Mouse (Mus musculus): ENCODE measurements around the gene Znrf4.

Gene Znrf4

DNA sequence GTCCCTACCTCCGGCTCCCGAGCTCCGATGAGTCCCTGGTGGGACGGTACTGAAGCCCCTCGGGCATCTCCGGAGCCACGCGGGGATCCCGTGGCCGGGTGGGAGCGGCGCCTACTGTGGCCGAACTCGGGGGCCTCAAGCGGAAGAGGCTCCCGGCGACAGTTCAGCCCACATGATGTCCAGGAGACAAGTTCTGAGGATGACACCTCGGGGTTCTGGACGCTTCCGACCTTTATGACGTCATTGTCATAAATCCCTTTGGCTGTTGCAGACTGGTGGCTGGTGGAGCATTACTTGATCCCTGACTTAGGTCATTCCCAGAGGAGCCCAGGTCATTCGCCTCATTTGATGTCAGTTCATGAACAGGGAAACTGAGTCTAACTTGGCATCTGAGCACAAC, at the start of gene Znrf4:
Gene Znrf4, minus strand, starts transcription at position 122 of the 400 bp plus-strand sequence.
- DNase-seq (ENCODE audit: low read depth, low spot score): no peak

DNA sequence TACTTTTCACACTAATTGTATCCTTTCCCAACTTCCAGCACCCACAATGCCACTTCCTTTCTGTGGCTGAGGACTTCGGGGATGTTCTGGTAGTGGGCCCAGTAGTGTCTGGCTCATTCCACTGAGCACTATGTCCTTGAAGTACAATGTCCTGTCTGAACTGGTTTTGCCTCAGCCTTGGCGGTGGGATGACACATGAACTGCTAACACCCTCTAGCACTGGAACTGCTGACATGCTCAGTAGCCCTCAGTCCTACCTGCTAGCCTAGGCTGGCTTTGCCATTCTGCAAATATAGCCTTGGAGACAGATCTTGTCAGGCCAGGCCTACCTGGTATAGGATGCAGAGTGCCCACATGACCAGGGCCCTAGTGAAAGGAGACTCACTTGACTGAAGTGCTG, 49.6 kb upstream of the Znrf4 start:
- DNase-seq (ENCODE audit: low read depth, low spot score): no peak

DNA sequence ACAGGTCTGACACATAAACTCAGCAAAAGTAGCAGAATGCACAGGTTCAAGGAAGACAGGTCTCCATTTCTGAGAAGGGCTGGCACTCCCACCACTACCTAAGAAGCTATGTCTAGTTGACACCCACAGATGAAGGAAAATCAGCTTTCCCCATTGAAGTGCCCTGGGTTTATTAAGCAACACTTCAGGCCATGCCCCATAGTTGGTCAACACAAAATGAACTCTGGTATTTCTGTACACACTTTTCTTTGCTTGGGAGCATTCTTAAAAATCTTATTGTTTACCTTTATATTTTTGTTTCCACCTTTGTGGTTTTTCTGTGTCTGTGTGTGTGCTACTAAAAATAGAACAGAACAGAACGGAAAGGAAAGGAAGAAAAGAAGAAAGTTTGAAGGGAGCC, 47.9 kb upstream of the Znrf4 start:
- DNase-seq (ENCODE audit: low read depth, low spot score): no peak

DNA sequence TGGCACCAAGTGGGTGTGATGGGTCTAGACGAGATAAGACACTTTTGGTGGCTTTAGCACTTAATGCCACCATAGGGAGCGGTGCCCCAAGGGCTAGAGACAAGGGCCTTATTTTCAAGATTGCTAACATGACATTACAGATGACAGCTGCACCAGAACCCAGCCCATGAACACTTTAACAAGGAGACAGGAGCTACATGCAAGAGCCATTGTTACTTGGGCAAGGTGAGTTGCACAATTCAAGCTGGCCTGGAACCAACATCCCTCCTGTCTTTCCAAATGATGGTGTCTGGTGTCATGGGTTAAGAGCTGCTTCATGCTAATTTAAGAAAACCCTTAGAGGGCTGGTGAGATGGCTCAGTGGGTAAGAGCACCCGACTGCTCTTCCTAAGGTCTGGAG, 47.2 kb upstream of the Znrf4 start:
- DNase-seq (ENCODE audit: low read depth, low spot score): no peak

DNA sequence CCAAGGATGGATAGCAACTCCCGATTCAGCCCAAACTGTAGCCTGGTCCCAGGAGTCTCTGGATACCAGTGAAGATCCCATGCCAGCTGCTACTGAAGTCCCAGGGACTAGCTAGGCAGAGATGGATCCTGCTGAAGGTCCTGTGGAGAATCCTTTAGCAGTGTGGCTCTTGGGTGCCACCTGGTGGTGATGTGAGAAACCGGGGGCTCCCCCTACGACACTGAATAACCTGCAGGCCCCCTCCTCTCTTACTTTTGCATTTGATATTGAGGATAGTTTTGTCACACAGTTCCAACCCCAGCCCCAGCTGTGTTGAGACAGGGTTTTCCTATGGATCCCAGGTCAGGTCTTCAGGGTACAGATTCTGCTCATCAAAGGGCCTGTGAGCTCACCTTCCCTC, 46.2 kb upstream of the Znrf4 start:
- peak; percentile 36 for DNase-seq (ENCODE audit: low read depth, low spot score)

DNA sequence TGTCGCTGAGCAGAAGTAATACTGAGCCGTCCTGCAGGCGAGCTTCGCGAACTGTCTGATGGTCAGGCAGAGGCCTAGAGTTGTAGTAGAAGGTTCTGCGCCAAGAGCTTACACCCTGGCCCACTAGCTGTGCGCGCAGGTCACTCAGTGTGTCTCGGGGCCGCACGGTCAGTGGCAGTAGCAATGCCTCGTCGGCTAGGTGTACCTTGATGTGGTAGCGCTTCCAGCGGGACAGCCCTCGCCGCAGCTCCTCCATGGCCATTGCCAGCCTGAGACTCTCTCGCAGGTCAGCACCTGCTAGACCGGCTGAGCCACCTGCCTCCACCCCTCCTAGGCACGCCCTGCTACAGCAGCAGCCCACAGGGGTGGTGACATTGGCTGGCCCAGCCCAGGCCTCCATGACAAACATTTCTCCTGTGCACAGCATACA, 41.9 kb upstream of the Znrf4 start, which contains the start of gene Gm20219:
Gene Gm20219, minus strand, starts transcription at position 266 of the 430 bp plus-strand sequence.
- no peak for DNase-seq (ENCODE audit: low read depth, low spot score)

DNA sequence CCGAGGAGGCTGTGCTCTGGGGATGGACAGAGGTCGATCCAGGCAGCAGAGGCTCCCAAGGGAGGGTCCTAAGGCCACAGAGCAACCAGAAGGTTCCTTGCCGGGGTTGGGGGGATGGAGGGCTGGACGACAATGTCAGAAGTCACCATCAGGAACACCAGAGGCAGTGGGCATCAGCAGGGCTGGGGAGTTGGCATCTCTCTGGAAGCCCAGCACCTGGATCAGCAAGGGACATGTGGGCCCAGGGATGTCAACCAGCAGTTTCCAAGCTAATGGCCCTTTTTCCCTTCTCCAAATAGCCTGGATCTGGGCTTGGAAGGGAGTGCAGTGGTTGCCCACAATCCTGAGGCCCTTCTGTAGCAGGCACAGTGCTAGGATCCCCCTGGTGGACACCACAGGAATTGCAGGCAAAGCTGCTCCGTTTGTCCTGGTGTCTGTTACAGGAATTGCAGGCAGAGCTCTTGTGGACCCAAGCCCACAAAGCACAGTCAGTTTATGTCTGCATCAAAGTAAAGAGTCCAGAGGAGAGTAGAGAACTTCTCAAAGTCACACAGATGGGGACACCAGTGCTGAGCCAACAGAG, 40.6 kb upstream of the Znrf4 start:
- DNase-seq (ENCODE audit: low read depth, low spot score): peak; percentile 60

DNA sequence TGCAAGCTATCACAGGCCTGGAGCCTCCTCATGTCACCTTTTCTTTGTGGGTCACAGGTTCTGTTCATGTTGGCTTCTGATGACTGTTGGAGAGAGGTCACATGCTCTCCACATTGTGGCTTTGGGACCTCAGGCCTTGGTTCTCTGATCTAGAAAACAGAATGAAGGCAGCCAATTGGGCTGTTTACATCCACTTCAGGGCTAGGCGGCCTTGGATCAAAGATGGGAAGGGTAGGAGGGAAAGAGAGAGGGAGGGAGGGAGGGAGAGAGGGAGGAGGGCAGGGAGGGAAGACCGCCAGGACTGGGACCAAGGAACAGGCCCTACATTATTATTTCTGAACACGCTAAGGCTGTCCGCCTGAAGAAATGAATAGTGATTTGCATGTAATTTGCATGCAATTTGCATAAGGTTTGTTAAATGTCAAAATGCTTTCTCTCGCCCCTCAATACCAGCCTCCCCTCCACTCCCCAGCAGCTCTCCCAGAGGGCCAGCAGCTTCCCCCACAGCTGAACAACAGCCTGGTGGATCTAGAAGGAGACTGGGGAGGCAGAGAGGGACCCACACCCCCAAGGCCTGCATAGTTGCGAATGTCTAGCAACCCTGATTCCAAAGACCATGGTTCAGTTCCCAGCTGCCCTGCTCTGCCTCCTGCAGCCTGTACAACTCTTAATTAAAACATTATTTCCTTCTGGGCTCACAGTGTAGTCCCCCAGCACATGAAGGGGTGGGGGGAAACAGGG, 39.8 kb upstream of the Znrf4 start:
- no peak for DNase-seq (ENCODE audit: low read depth, low spot score)

DNA sequence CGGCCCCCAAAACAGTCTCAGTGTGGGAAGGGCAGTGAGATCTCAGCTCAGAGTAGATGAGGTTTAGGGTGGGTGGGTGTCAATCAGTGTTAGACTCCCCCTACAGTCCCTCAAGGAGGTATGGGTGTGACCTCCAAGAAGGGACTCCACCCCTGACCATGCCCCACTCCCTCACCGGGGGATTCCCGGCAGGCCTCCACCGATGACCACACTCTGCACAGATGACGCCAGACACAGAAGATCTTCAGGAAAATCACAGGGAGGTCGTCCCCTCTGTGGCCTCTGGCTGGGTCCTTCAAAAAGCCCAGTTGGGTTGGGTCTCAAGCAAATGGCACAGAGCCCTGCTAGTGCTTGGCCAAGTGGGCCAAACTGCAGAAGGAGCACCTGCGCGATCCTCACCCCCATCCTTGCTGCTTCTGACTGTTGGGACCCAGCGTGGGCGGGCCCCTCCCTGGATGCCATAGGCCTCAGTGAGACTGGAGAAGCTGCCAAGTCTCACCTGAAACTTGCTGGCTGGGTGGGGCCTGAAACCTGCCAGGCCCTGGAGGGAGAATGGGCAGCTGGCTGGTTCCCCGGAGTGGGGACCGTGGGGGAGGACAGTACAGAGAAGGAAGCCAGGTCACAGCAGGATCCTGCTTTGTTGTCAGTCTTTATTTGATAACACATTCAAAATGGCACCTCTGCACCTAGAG, 38.7 kb upstream of the Znrf4 start:
- DNase-seq (ENCODE audit: low read depth, low spot score): no peak

DNA sequence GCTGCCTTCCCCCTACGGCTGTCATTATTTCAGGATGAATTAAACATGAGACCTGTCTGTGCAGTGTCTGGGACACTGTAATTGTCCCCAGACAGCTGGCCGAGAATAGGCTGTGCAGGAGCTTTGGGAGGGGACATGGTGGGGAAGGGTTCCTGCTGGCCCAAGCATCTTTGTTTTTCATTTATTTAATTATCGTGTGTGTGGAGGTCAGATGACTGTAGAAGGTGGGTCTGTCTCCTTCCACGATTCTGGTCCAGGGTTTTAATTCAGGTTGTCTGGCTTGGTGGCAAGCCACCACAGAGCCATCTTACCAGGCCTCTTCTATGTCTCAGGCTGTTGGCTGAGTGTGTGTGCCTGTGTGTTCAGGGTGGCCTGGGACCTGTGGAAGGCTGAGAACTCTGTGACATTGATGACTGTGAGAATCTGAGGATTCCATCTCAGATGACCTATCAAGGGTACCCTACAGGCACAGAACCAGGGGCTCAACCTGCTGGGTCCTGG, 36.4 kb upstream of the Znrf4 start:
- DNase-seq (ENCODE audit: low read depth, low spot score): no peak

DNA sequence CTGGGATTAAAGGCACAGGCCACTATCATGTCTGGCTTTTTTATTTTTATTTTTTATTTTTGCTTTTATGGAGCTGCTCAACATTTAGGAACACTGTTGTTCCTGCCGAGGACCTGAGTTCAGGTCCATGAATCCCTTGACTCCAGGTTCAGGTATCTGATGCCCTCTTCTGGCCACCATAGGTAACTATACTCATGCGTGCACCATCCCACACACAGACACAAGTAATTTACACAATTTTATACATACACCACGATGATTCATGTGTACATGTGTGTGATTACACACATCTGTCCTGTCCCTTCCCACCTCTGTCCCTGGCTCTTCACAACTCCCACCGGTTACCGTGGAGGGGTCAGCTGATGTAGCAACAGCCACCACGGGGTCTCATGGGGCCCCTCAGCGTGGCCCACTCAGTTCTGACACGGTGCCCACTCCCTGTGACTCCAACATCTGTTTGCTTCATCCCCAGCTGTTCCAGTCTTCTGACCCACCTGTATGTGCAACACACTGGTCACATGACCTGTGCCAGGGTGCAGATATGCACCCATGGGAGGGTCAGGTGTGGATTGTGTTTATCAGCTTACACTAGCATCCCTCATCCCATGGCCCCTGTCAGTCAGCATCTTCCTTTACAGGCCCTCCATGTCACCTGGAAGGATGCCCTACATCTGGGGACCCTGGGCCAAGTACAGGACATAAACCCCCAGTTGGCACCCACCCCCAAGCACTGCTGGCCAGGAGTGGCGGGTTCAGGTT, 35.8 kb upstream of the Znrf4 start:
- DNase-seq (ENCODE audit: low read depth, low spot score): no peak

DNA sequence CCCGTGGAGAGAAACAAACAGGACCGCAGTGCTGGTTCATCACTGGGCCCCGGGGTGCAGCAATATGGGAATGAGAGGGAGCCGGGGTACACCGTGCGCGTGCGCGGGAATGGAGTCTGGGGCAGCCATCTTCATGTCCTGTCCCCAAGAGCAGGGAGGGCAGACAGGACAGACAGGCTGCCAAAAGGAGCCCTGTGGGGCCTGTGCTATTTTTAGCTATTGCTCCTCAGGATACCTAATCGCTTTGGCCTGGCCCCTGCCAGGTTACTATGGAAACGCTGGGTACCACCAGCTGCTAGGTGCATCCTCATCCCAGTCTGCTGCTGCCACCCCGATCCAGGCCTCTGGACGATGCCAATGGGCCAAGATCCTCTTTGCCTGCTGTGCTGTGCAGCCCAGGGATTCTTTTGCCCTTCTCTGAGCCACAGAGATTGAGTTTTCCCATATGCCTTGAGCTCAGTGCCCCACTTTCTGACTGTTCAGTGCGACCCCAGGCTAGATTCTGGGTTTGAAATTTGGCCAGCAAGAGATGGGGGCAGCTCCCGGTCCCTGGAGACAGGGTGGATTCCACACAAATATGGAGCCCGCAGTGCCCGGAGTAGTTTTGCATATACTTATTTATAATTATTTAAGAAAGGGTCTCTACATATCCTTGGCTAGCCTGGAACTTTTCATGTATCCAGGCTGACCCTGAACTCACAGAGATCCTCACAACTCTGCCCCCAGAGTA, 35.0 kb upstream of the Znrf4 start:
- DNase-seq (ENCODE audit: low read depth, low spot score): peak; percentile 80

DNA sequence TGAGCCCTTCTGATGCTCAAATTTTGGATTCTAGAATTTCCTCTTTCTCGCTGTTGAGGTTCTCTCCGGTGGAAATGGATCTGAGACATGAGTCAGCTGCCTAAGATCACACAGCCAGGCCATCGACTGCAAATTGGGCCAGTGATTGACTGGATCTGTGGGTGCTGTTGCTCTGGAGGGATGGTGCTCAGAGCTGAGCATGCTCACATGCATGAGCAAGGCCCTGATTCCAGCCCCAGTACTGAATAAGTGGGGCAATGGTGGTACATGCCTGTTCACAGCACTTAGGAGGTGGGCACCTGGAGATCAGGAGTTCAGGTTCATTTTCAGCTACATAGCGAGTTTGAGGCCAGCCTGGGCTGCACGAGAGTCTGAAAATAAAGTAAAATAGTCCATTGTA, 34.3 kb upstream of the Znrf4 start:
- no peak for DNase-seq (ENCODE audit: low read depth, low spot score)

DNA sequence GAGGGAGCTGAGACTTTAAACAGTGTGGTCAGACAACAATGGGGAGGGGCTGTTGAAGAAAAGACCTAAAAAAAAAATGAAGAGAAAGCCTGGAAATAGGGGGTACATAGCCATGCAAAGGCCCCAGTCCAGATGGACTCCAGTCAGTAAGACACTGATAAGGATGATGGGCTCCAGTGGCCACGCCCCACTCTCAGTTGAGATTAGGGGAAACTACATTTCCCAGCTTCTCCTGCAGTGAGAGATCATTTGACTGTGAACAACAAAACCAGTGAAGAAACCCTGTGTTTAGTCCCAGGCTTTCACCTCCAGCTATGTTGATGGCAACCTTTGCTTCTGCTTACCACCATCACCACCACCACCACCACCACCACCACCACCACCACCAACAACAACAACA, 33.7 kb upstream of the Znrf4 start:
- DNase-seq (ENCODE audit: low read depth, low spot score): no peak

DNA sequence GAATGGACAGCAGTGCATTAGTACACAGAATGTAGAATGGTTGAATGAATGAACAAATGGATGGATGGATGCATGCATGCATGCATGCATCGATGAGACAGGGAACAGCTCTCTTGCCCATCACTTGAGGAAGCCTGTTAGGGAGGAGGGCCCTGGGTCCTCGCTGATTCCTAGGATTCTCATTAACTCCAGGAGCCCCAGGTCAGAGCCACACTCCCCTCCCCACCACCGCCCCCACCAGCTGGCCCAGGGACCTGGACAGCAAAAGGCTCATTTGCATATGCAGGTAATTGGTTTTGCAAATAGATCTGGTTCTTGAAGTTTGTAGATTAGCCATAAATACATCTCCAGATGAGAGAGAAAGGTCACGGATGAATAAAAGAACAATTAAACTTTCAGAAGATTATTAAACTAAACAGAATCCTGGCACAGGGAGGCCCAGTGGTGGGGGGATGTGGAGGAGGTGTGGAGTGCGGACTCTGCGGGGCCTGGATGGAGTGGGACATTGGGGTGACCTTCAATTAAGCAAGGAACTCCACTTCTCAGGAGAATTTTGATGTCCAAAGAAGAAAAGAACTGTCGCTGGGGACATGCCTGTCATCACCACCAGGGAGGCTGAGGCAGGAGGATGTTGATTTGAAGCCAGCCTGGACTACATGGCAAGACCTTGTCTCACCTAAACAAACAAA, 32.6 kb upstream of the Znrf4 start:
- no peak for DNase-seq (ENCODE audit: low read depth, low spot score)

DNA sequence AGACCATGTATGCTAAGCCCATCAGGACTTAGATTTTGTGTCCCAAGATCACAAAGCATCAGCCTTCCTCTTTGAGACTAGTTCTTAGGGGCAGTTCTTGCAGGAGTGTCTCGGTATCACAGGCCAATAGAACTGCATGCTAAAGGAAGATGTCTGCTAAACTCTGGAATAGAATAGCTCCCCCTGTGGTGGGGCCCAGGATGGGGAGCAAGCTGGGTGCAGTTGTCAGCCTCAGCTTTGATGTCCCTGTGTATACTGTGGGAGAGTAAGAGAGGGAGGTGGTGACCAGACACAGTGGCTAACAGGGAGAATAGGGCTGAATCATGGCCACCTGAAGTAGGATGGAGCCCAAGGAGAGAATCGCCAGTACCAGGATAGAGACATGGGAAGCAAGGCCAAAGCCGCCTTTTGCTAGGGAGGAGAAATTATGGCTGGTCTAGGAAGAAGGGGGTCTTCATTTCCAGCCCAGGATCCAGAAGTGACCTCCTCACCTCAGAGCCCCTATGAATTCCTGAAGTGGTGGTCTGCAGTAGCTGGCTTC, 31.5 kb upstream of the Znrf4 start:
- DNase-seq (ENCODE audit: low read depth, low spot score): no peak

DNA sequence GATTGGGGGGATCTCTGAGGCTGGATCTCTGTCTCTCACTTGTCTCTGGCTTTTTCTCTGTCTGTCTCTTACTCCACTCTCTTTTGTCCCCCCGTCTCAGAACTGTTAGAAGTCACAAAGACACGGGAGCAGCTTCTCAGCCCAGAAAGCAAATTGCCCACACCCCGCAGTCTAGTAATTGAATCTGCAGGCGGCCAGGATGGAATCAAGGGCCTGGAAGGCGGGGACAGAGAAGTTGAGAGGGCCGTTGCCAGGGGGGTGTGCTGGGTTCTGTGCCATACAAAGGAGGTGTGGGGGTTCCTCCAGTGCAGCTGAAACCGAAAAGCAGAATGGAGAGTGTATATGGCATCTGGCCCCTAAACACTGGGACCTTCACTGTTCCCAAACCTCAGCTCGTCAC, 30.5 kb upstream of the Znrf4 start:
- DNase-seq (ENCODE audit: low read depth, low spot score): no peak

DNA sequence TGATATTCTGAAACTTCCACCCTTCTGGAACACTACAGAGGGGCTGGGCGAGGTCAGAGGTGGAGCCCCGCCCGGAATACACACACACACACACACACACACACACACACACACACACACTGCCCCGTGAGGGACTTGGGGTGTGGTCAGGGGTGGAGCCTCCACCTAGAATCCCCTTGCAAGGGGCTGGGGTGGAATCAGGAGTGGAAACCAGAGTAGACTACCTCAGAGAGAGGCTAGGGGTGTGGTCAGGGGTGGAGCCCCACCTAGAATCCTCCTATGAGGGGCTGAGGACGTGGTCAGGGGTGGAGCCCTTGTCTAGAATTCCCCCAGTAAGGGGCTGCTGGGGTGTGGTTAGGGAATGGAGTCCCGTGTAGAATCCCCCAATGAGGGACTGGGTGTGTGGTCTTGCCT, 28.3 kb upstream of the Znrf4 start:
- DNase-seq (ENCODE audit: low read depth, low spot score): no peak

DNA sequence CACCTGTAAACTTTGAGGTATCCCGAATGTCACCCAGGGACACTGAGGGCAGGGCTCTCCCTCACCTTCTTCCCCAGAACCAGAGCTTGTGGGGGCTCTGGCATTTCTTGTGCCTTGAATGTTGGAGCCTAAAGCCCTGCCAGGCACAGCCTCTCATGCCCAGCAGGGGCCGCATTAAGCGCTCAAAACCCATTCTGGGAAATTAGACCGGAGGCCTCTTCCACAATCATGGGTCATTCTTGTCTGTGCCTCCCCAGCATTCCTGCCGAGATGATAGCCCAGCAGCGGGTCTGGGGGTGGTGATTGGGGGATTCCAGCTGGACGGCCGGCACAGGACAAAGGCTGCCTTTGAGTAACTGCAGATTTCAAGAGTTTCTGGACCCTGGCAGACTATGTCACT, 25.7 kb upstream of the Znrf4 start:
- no peak for DNase-seq (ENCODE audit: low read depth, low spot score)

DNA sequence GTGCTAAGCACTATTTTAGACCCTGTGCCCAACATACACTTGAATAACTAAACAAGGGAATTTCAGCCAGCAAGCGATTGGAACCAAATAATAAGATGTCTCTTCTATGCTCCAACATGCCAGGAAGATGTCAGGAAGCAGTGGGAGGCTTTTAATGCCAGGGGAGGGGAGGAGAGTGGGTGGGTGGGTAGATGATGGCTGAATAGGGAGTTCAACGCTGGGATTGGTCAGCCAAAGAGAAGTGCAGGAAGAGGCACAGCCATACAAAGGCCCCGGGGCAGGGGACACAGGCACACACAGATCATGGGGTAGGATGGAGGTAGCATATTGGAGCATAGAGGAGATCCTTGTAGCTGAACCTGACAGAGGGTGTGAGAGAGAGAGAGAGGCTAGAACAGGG, 24.6 kb upstream of the Znrf4 start:
- no peak for DNase-seq (ENCODE audit: low read depth, low spot score)

All from skeletal muscle tissue, adult 2 months (tissue).